Mouse (Mus musculus) lung, postnatal 0 days (tissue): Measurements from ENCODE around the gene Braf. TPM values are rescaled to one million over a fixed set of nuclear protein-coding genes. Genes with fewer than 3 reads are reported as not detected.
"Not testable (repeated sequence)": the region's sequence is repeated elsewhere in the genome, so short reads cannot be mapped to it uniquely, and the experiment has no call there.

Source experiments
- ATAC-seq: fragments of 200-750 bp; cut with Nextera tagmentation; 2 replicates; pipeline ENCODE4 v1.8.0; 2017; ENCODE audit warnings: moderate library complexity
- DNase-seq: peaks from one replicate; pipeline ENCODE4 v3.0.0-alpha.2; 2016; ENCODE audit warnings: low spot score
- H3K27ac ChIP-seq: fragments of 300-500 bp; sonication (generic); 2 replicates; pipeline ENCODE4 v1.5.1; 2014; ENCODE audit warnings: antibody characterized with exemption, mild to moderate bottlenecking, low read length, mixed read lengths
- H3K27me3 ChIP-seq: fragments of 300-500 bp; sonication (generic); replicated peaks from 2 replicates; pipeline ENCODE4 v1.6.1; 2014; ENCODE audit warnings: low read length, mixed read lengths; ENCODE audit not compliant: insufficient read depth
- H3K36me3 ChIP-seq: fragments of 300-500 bp; sonication (generic); 2 replicates; pipeline ENCODE4 v1.6.1; 2014; ENCODE audit warnings: low read length, mixed read lengths; ENCODE audit not compliant: insufficient read depth
- H3K4me1 ChIP-seq: fragments of 300-500 bp; sonication (generic); 2 replicates; pipeline ENCODE4 v1.6.1; 2014; ENCODE audit warnings: antibody characterized with exemption, low read depth, low read length, mixed read lengths; ENCODE audit not compliant: insufficient read depth
- H3K4me2 ChIP-seq: fragments of 300-500 bp; sonication (generic); replicated peaks from 2 replicates; pipeline ENCODE4 v1.6.1; 2014; ENCODE audit warnings: low read depth, mild to moderate bottlenecking, low read length, moderate library complexity, mixed read lengths
- H3K4me3 ChIP-seq: fragments of 300-500 bp; sonication (generic); 2 replicates; pipeline ENCODE4 v1.5.1; 2014; ENCODE audit warnings: low read depth, low read length
- H3K9ac ChIP-seq: fragments of 300-500 bp; sonication (generic); replicated peaks from 2 replicates; pipeline ENCODE4 v1.6.1; 2014; ENCODE audit warnings: low read depth, mild to moderate bottlenecking
- H3K9me3 ChIP-seq: fragments of 300-500 bp; sonication (generic); 2 replicates; pipeline ENCODE4 v1.6.1; 2016; ENCODE audit warnings: low read length, mixed read lengths
- CTCF ChIP-seq: IDR thresholded peaks from 2 replicates; pipeline ENCODE4 v1.5.1; 2016; ENCODE audit warnings: antibody characterized with exemption, mild to moderate bottlenecking
- EP300 ChIP-seq: IDR thresholded peaks from 2 replicates; pipeline ENCODE4 v1.6.1; 2016; ENCODE audit warnings: antibody characterized with exemption, mild to moderate bottlenecking, control low read depth
- WGBS: fragments of 180-500 bp; shearing (Covaris S2); extraction: QIAGEN DNeasy Blood & Tissue Kit; methylation state at CpG from one replicate; pipeline ENCODE4 v1.1.7; 2014; 5-methylcytosine and 5-hydroxymethylcytosine counted together
- polyA plus RNA-seq: library from polyadenylated mRNA; unstranded; fragments of >200 nt; fragmentation: Nextera tagmentation; extraction: Ambion mirVana; gene quantifications from 2 replicates; pipeline ENCODE4 v1.2.1, GENCODE M21; 2015

The Braf gene
- polyA plus RNA-seq, 1 experiment from 2014 or later = 8.1 TPM

DNA sequence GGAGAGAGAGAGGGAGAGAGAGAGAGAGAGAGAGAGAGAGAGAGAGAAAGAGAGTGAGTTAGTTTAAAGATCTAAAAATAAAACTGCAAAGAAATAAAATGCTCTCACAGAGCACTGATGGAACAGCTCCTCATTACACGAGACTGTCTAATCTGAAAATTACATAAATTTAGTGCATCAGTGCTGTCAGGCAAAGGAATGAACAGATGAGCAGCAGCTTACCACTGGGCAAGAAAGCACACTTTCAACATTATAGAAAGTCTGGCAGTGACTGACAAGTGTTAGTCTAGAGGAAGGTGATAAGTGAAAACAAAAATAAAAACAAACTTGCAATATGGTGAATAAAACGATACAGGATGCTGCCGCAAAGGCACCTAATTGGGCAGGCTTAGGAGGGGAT, 11.9 kb downstream of the Braf start:
- ATAC-seq (no peak), DNase-seq (no peak)
- Histone ChIP-seq H3K36me3 (no peaks in the 10 kb centered on the region), H3K4me3 (no peak overlapping the region), H3K27ac (no peak overlapping the region), H3K9me3 (no peaks in the 10 kb centered on the region), H3K27me3 (no peaks in the 10 kb centered on the region), H3K4me1 (no peaks in the 10 kb centered on the region), H3K9ac (no peak overlapping the region), H3K4me2 (no peak overlapping the region)
- WGBS = 74% methylated on average over 3 of the region's 3 CpGs
- TF ChIP-seq EP300 = no peak
- TF ChIP-seq CTCF = no peak

DNA sequence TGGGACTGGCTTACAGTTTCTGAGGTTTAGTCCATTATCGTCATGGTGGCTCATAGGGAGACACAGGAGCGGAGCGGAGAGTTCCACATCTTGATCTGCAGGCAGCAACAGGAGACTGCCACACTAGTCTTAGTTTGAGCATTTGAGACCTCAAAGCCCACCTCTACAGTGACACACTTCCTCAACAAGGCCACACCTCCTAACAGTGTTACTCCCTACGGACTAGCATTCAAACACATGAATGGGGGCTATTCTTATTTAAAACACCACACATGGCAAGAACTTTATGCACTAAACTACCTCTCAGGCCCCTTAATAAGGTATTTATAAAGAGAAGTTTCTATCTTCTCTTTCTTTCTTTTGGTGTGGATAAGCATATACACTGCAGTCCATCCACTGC, 19.6 kb downstream of the Braf start:
- DNase-seq (no peak), ATAC-seq (no peak)
- no peaks in the 10 kb centered on the region for H3K9me3 ChIP-seq
- WGBS = 95% methylated on average over 4 of the region's 4 CpGs
- H3K4me1 ChIP-seq = no peaks in the 10 kb centered on the region
- H3K27ac ChIP-seq = no peak overlapping the region
- H3K4me2 ChIP-seq = no peak overlapping the region
- no peaks in the 10 kb centered on the region for H3K36me3 ChIP-seq
- H3K9ac ChIP-seq = no peak overlapping the region
- no peak overlapping the region for H3K4me3 ChIP-seq
- no peaks in the 10 kb centered on the region for H3K27me3 ChIP-seq
- TF ChIP-seq CTCF = no peak
- TF ChIP-seq EP300 = no peak

DNA sequence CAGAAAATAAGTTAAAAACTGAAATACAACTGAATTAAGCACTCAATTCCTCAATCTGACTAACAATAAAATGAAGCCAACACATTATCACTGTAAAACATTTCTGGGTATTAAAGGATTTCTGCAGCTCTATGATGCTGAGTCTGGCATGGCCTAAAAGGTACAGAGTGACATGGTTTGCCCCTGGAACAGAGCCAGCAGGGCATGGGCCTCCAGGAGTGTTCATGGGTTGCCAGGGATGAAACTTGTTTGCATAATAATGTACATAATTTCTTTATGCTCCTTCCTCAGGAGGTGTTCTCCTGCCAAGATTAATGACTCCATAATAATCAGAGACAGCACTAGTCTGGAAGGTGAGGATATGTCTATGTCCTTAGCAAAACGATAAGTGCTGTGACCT, 32.1 kb downstream of the Braf start:
- no peaks in the 10 kb centered on the region for H3K9me3 ChIP-seq
- H3K27ac ChIP-seq = no peak overlapping the region
- H3K36me3 ChIP-seq = no peaks in the 10 kb centered on the region
- TF ChIP-seq EP300 = no peak
- TF ChIP-seq CTCF = no peak
- H3K4me3 ChIP-seq = no peak overlapping the region
- H3K27me3 ChIP-seq = no peaks in the 10 kb centered on the region
- no peak overlapping the region for H3K4me2 ChIP-seq
- ATAC-seq (no peak), DNase-seq (no peak)
- H3K4me1 ChIP-seq = no peaks in the 10 kb centered on the region
- H3K9ac ChIP-seq = no peak overlapping the region
- 71% methylated on average over 1 of the region's 1 CpGs for WGBS

DNA sequence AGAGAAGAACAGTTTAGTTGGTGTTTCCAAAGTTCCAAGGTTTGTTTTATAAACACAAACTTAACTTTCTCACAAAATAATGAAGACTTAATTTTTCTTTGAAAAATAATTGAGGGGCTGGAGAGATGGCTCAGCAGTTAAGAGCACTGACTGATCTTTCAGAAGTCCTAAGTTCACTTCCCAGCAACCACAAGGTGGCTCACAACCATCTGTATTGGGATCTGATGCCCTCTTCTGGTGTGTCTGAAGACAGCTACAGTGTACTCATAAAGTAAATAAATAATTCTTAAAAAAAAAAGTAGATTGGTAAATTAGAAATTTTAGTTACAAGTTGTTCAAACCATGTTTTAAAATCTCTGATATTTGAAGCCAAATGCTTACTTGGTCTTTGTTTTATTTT, 38.4 kb downstream of the Braf start:
- H3K27ac ChIP-seq, H3K36me3 ChIP-seq, H3K4me2 ChIP-seq, DNase-seq, H3K27me3 ChIP-seq, ATAC-seq, H3K9ac ChIP-seq, H3K9me3 ChIP-seq, H3K4me1 ChIP-seq, H3K4me3 ChIP-seq: not testable (repeated sequence)
- TF ChIP-seq CTCF = peak; percentile 22; the same call in 1 of the 2 replicates

DNA sequence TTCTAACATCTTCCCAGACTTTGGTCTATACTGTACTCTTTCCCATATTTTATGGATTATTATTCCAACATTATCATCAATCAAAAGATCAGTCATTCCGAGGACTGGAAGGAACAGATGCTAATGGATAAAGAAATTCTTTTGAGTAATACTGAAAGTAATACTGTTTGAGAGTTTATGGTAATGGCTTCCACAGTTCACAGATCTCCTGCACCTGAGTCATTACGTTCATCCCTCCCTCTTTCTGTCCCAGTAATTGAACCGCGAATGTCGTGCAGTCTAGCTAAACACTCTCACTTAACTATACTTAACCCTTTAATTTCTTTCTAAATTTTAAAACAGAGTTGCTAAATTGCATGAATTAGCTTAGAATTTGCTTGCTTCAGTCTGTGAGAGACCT, 43.5 kb downstream of the Braf start:
- TF ChIP-seq EP300 = no peak
- TF ChIP-seq CTCF = no peak
- Histone ChIP-seq H3K4me3 (no peak overlapping the region), H3K4me2 (no peak overlapping the region), H3K27me3 (no peaks in the 10 kb centered on the region), H3K9ac (no peak overlapping the region), H3K27ac (no peak overlapping the region), H3K9me3 (no peaks in the 10 kb centered on the region), H3K4me1 (no peaks in the 10 kb centered on the region), H3K36me3 (peaks cover 2% of the 10 kb centered on the region; the same call in 1 of the 2 replicates)
- DNase-seq (no peak), ATAC-seq (no peak)
- WGBS = 53% methylated on average over 5 of the region's 5 CpGs

DNA sequence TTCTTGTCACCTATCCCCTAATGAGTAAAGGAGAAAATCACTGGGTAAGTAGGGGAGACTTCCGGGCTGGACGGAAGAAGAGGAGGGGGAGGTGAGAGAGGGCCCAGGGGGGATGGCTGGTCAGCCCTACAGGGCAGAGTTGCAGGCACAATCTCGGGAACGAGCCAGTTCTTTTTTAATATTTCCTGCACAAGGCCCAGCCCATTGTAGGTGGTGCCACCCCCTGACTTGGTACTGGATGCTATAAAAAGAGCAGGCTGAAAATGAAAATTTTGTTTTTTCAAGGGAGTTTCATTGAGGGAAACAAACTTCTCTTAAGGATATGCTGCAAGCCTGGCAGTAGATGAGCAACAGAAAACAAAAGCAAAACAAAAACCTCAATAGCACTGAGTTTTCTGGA, 44.7 kb downstream of the Braf start:
- Histone ChIP-seq H3K27me3 (no peaks in the 10 kb centered on the region), H3K9ac (no peak overlapping the region)
- no peak for TF ChIP-seq CTCF
- no peak for TF ChIP-seq EP300

DNA sequence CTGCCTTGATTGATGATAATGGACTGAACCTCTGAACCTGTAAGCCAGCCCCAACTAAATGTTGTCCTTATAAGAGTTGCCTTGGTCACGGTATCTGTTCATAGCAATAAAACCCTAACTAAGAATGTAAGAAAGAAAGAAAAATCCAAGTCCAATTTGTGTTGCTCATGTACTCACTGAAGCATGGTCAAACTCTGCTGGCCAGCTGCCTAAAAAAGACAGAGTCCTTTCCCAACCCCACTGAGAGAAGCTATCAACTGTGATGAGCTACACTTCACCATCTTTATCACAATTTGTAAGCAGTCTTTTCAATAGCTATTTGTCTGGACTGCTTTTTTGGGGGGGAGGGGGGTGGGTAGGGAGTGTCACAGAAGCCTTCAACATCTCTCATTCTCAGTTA, 47.0 kb downstream of the Braf start:
- TF ChIP-seq CTCF (no peak), EP300 (no peak)
- Histone ChIP-seq H3K36me3 (peaks cover 5% of the 10 kb centered on the region), H3K4me1 (no peaks in the 10 kb centered on the region), H3K27ac (no peak overlapping the region), H3K4me2 (no peak overlapping the region), H3K9me3 (no peaks in the 10 kb centered on the region), H3K4me3 (no peak overlapping the region), H3K27me3 (no peaks in the 10 kb centered on the region), H3K9ac (no peak overlapping the region)
- no peak for DNase-seq
- whole genome bisulfite sequencing = 86% methylated on average over 1 of the region's 1 CpGs
- ATAC-seq = no peak

More for the DNA sequence above, 44.7 kb downstream of the Braf start:
- ATAC-seq (no peak), DNase-seq (no peak)
- H3K27ac ChIP-seq = no peak overlapping the region
- H3K9me3 ChIP-seq = no peaks in the 10 kb centered on the region
- H3K36me3 ChIP-seq = peaks cover 5% of the 10 kb centered on the region
- WGBS = 60% methylated on average over 4 of the region's 4 CpGs
- no peak overlapping the region for H3K4me3 ChIP-seq
- no peaks in the 10 kb centered on the region for H3K4me1 ChIP-seq
- no peak overlapping the region for H3K4me2 ChIP-seq
